Mouse (Mus musculus) retina, embryonic 14.5 days (tissue): ENCODE measurements around the gene Pik3cb.

ENCODE experiments used
- DNase-seq: peaks from one replicate; pipeline ENCODE4 v3.0.0-alpha.2; 2015; ENCODE audit warnings: low spot score

Pik3cb gene

GRCm38 (mm10) chr9:99001326-99001725 lies 139.1 kb downstream of the Pik3cb start:
- no peak for DNase-seq

DNA sequence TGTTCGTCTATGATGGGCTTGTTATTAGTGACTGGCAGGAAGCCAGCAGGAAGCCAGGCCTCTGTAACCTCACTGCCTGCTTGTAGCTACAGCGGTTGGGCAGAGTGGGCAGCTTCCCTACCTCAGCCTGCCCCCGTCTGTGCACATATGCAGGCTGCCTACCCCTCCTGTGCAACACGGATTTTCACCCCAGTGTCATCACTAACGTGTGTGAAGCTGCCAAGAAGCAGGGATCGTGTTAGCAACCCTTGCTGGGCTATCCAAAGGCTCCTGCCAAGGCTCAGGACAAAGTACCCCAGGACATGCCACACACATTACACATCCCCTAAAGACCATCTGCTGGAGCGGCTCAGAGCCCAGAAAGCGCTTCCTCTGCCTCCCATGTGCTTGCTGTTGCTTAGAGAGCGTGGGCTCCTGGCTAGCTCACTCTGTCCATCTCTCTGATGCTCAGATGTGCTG lies 140.5 kb downstream of the Pik3cb start:
- no peak for DNase-seq

GRCm38 (mm10) chr9:98994103-98994502 lies 146.3 kb downstream of the Pik3cb start:
- DNase-seq, result no peak

GRCm38 (mm10) chr9:98987131-98987530 lies 153.3 kb downstream of the Pik3cb start:
- no peak for DNase-seq
